Mouse (Mus musculus) small intestine, adult 2 months (tissue): ENCODE measurements around the gene Muc1.

ENCODE experiments used
- CTCF ChIP-seq: fragments of 200-500 bp; IDR thresholded peaks from 2 replicates; pipeline ENCODE4 v1.5.1; 2012; ENCODE audit warnings: low read depth, mild to moderate bottlenecking, control low read depth, inconsistent platforms, low read length, moderate library complexity, mixed read lengths; ENCODE audit not compliant: insufficient replicate concordance, insufficient read length; ENCODE audit errors: extremely low read depth
- POLR2A ChIP-seq: fragments of 200-500 bp; IDR thresholded peaks from 2 replicates; pipeline ENCODE4 v1.6.1; 2012; ENCODE audit warnings: low read depth, mild to moderate bottlenecking, control low read depth, inconsistent platforms, low read length, moderate library complexity

DNA sequence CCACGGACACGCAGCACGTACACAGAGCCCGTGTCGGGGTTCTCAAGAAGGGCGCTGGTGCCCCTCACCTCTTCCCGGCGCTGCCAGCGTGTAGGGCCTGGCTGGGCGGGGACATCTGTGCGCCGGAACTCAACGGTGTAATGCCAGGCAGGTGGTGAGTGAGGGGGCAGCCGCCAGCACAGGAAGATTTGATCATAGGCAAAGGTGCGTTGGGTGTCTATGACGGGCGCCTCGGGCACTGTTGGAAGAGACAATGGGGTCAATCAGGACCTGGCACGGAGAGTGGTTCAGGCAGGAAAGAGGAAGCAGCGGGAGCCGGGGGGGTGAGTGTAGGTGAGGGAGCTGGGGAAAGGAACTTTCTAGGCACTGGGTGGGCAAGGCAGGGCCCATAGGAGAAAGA lies 8.8 kb downstream of the Muc1 start:
- no peak for TF ChIP-seq POLR2A
- no peak for TF ChIP-seq CTCF
